Mouse (Mus musculus): ENCODE data around the gene Sh3kbp1. TPM values are rescaled to one million over a fixed set of nuclear protein-coding genes. Genes with fewer than 3 reads are reported as not detected.

Gene Sh3kbp1
- polyA plus RNA-seq, 1 experiment, result 16.4 TPM

DNA sequence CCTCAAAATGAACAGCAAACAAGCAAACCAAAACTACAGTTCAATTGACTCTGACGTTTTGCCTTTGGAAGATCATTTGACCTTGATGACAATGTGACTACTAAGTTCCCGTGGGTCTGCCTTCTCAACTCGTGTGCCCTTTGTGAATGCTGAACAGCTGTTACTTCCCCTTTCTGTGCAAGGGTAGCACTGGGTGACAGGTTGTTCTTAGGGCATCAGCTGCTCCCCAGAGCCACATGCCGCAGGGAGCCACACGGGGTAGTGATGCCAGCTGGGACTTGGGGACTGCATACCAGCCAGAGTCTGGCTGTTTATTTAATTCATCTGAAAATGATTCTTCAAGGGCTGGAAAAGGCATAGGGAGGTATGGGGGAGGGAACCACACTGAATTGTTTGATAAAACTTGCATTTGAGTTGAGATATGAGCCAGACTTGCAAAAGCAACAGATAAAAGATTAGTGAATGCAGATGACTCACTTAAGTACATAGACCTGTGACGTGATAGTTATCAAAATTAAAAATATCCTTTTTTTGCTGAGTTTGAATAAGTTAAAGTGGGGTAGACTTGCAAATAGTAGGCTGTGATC lies 108.5 kb downstream of the Sh3kbp1 start:
- no peak for DNase-seq (ENCODE audit: low read depth)

DNA sequence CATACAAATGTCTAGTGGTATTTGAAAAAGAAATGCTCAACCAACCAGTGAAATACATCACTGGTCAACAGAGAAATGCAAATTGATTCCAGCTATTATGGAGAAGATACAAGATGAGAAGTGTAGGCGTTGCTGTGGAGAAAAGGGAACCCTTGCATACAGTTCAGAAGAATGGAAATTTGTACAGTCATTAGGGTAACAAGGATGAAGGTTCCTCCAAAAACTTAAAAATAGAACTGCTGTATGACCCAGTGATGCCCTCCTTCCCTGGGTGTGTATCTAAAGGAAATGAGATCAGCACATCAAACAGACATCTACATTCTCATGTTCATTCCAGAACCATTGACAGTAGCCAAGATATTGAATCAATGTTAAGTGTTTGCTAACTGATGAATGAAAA lies 110.3 kb downstream of the Sh3kbp1 start:
- DNase-seq (ENCODE audit: low read depth), result no peak

DNA sequence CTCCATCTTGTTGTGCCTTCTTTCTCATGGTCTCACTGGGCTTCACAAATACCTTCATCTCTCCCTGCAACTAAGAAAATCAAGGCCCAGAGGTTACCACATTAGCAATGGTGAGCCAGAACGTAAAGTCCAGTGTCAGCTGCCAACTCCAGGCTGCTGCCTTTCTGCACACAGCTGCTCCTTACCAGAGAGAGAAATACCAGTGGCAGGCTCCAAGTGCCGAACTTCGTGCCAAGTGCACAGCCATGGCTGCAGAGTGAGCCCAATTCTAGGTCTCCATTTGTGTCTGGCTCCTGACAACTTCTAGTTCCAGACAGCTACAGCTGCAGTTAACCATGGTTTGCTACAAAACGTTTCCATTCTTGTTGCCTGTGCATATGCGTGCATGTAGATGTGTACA lies 117.0 kb downstream of the Sh3kbp1 start:
- peak; percentile 2 for DNase-seq (ENCODE audit: low read depth)

DNA sequence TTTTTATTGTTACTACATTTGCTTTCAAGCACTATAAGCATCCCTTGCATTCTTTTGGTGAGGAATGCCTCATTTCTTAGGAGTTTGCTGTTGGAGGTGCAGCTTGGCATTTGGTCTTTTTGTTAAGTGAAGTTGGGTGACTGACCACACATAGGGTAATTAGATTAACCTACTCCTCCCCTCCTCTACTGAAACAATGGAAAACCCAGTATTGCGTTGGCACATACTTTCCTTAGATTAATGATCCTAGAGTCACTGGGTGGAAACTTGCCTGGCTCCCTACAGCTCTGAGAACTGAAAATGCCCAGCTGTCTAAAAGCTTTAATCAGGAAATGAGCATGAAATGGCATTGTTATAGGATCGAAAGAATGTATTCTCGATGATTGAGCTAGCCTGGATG lies 117.5 kb downstream of the Sh3kbp1 start:
- no peak for DNase-seq (ENCODE audit: low read depth)

DNA sequence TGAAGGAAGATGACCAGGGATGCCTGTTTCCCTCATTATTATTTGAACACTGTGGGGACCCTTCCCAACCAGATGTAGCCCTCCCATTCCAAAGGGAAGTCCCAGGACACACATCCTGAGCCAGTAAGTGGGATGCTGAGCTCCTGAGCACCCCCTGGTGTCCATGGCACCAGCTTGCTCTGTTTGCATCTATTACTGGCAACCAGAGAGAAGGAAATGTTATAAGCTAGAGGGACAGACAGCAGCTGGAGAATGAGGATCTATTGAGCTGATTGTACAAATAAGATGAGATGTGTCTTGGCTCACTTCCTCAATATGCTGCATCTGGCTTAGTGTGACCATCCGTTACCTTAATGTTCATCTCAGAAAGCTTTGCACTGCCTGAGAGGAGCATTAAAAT lies 124.8 kb downstream of the Sh3kbp1 start:
- DNase-seq (ENCODE audit: low read depth), result no peak

DNA sequence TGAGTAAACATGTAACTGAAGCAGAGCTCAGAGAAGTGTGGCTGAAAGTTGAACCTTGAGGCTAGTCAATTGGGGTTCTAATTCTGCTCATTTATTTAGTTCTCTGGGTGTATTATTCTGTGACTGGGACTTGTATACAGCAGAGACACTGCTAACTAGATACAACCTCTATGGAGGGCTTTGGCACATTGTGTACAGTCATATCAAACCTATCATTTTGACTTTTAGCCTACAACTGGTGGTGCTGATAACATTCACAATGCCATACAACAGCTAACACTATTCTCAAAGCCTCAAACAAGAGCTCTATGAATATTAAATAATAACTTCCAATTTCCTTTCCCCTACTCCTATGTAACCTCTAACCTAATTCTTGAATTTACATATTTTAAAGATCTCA lies 129.2 kb downstream of the Sh3kbp1 start:
- DNase-seq (ENCODE audit: low read depth), result no peak

DNA sequence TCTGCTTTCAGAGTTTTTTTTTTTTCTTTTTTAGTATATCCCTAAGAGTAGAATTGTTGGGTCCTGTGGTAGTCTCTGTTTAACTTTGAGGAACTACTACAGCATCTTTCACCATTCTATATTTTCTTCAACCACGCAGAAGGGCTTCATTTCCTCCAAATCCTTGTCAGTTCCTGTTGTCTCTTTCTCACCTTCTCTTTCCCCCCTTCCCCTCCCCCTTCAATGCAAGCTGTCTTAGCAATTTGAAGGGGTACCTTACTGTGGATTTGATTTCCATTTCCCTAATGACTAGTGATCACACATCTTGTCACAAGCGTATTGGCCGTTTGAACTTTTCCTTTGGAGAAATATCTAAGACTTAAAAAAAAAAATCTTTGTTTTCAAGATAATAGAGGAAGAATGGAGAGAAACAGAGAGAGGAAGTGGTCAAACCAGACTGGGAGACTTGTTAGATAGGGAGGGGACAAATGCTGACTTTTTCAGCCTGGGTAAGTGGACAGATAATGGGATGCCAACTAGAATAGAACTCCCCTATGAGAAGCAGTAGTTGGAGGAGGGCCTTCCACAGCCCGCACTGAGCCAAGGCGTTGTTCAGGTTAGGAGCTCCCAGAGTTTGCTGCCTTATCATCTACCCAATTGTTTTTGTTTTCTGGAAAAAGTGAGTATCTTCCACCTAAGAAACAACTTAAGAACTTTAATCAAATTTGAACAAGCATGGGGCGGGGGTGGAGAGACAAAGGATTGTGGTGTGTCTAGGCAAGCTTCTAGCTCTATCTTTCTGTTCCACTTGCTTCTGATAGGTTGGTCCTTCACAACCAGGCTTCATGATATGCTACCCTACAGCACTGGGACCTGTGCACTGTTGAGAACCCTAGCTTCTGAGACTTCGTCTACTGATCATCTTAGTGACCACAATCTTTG lies 130.1 kb downstream of the Sh3kbp1 start:
- DNase-seq (ENCODE audit: low read depth), result no peak

DNA sequence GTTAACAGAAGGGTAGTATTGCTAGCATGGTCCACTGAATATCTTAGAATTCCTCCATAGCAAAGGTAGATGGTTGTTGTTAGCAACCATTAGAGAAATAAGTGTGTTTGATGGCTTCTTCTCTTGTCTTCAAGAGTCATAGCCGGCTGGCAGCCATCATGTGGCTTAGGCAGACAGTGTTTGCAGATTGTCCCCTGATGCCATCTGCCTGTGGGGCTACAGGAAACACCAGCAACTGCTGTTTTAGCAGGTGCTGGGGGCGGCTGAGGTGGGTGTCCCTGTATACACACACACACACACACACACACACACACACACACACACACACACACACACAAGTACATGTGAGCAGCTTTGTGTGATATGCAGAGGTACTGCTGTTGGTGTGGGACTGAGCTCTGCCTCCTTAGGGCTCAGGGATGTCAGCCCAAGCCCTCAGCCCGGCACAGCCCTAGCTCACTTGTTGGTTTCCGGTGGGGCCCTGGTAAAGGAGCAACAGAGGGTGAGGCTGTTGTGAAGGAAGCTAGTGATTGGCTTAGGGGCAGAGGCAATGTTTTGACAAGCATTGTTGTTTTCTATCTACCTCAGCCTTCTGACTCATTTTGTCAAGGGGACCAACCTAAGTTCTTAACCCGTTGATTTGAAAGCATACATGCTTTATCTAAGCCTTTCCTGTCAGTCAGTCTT lies 130.9 kb downstream of the Sh3kbp1 start:
- DNase-seq (ENCODE audit: low read depth), result no peak

DNA sequence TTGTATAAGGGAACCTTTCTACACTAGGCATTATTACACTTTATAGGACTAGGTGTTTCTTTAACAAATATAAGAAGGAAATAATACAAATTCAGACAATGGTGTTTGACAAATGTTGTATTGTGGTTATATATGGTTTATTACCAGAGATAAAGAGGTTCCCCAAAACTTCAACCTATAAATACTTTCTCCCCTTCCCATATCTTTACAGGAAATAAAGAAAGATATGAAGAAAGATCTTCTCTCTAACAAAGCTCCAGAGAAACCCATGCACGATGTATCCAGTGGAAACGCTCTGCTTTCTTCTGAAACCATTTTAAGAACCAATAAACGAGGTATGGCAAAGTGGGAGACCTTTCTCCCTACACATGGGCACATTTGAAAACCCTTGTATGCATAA lies 136.7 kb downstream of the Sh3kbp1 start:
- no peak for DNase-seq (ENCODE audit: low read depth)

DNA sequence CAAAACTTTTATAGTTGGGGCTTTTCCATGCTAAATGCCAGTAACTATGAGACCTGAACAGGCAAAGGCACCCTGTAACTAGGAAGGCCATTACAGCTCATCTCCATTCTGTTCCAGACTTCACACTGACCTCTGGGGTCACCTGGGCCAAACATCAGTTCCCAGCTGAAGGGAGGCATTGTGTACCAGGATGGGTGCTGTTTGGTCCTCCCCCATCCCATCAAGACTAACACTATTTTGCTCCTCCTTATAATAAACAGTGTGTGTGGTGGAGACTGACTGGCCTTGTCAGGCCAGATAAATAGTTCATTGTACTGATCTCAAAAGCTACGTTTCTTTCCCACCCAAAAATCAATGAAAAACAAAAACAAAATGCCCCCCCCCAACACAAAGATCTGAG lies 138.8 kb downstream of the Sh3kbp1 start:
- no peak for DNase-seq (ENCODE audit: low read depth)

DNA sequence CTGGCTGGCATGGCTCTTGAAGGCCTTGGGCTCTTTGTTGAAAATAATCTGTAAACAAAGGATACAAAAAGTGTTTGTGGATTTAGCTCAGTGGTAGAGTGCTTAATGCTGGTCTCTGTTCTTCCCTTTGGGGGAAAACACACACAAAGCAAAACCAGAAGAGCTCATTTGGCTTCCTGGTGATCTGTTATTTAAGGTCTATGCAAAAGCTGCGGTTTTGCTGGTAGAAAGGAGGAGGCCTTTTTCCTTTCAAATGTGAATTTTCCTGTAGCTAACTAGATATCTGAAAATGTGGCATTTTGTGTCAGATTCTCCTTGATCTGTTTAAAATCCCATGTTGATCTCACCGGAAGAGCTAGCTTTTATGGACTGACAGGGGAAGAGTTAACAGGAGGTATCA lies 141.9 kb downstream of the Sh3kbp1 start:
- no peak for DNase-seq (ENCODE audit: low read depth)

DNA sequence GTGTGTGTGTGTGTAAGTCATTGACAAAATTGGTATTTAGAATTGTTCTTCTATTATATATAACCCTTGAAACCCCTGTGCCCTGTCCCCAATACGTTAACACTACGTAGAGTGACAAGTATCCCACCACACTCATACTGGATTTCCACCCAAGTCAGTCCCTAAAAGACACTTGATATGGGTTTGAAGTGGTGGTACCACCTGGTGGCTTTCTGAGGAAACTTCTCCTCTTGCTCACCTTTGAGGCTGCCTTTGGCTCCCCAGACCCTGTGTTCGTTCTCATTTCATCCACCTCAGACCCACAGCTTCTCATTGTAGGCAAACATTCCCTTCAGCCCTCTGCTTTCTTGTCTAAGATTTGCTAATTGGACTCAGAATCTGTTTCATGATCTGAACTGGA lies 142.7 kb downstream of the Sh3kbp1 start:
- DNase-seq (ENCODE audit: low read depth), result no peak

DNA sequence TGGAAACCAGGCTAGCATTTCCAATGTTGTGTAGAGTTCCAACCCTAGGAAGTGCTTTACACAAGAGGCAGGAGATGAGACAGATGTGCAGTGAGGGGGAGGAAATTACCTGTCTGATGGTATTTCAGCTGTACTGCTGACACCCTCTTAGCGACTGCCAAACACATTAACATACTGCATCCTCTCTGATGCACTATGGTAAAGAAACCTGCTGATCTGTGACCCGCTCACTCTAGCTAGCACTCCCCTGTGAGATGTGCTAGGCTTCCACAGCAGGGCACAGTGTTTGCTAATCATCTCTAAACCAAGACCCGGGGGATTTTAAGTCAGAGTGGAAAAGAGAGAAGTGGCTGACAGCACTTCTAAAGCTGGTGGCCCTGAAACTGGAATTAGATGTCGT lies 145.1 kb downstream of the Sh3kbp1 start:
- no peak for DNase-seq (ENCODE audit: low read depth)

DNA sequence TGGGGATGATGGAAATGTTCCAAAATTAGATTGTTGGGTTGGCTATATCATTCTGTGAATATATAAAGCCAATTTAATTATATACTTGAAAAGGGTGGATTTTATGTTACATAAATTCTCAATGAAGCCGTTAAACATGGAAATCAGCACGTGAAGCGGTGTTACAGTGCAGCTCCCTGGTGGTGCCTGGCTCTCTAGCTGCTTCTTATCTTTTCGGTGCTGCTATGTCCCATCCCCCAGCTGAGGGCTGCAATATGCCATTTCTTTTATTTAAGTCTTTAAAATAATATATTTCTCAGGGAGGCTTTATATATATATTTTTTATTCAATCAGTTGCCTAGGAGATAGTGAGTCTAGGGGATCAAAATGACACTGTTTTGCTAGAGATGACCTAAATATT lies 148.0 kb downstream of the Sh3kbp1 start:
- DNase-seq (ENCODE audit: low read depth), result no peak

DNA sequence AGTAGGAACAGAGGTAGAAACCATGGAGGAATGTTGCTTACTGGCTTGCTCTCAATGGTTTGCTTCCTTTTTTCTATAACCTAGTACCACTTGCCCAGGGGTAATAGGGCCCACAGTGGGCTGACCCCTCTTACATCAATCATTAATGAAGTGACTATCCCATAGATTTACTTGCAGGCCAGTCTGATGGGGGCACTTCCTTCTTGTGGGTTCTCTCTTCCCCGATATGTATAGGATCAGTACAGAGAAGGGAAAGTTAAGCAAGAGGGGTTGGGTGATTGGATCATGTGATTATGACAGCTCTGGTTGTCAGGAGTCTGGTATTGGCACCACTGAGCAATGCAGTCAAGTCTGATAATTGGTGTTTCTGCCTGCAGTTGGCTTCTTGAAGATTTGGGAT lies 151.7 kb downstream of the Sh3kbp1 start:
- no peak for DNase-seq (ENCODE audit: low read depth)

DNA sequence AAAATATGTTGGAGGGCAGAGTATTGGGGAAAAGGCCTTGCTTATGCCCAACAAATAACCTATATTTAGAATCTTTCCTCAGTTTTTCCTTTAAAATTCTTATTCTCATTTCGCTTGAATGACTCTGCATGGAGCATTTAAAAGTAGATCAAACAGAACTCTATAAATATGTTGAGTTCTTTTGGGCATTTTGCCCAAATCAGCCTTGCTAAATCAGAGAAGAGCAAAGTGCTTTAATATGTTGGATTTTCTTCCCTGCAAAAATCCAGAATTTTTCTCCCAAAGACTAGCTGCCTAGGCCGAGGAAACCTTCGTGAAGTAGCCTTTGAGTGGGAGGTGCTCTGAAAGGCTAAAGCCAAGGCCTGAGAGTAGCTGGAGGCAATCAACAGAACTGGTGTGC lies 163.4 kb downstream of the Sh3kbp1 start:
- no peak for DNase-seq (ENCODE audit: low read depth)

DNA sequence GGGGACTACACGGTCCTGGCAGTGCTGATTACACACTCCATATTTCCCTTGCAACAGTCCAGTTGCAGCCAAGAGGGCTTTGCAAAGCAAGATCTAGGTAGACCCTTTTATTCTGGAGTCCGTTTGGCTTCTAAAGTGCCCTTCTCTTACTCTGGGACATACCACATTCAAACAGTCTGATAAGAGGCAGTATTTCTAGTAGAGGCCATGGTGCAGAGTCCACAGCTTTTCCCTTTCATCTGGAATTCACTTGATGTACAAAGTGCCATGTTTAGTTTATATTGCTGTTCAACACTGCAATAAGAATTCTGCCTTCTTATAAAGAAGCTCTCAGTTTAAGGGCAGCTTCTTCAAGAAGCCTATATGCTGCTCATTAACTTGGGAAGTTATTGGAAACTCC lies 168.5 kb downstream of the Sh3kbp1 start:
- DNase-seq (ENCODE audit: low read depth), result no peak

DNA sequence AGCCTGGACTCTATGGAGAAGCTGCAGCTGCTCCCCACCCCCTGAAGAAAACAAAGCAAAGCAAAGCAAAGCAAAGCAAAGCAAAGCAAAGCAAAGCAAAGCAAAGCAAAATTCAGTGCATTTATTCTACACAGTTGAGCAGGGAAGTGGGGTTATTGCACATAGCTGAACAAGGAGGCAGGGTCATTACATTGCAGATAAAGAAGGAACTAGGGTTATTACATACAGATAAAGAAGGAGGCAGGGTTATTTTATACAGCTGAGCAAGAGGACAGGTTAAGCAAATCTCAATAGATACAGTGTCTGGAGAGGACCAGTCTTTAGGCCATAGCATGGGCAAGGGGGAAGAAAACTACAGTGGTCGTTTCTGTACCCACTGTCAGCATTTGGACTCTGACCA lies 177.3 kb downstream of the Sh3kbp1 start:
- DNase-seq (ENCODE audit: low read depth), result no peak

DNA sequence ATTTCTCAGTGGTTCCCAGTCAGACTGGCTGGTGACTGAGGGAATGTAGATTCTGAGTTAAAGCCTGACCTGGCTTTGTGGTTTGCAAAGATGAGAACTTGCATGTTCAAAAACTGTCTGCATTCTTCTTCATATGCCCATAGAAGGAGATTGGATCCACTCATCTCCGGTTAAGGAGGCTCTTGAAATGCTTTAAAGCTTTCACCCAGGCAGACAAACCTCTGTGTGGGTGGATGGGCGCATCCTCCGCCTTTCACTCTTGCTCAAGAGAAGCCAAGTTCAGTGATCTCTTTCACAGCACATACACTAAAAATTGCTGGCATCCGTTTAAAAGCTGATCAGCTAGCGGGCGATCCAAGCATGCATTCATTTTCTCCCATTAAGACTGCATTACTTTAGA lies 182.4 kb downstream of the Sh3kbp1 start:
- no peak for DNase-seq (ENCODE audit: low read depth)

DNA sequence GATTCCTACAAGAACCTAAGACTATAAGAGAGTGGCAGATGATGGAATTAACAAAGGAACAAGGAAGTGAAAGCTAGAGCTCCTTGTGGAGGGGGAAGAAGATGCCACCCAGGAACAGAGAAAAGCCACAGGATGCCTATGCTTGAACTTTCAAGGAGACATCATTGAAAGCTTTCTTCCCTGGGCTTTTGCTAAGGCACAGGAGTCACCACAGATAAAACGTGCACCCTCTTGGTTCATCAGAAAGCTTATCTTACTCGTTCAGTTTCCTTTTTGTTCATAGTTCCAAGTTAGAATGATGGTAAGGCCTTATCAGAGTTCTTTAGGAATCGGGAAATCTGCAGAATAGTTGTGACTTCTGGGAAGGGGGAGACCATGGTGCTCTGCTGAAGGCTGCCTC lies 183.4 kb downstream of the Sh3kbp1 start:
- no peak for DNase-seq (ENCODE audit: low read depth)

DNA sequence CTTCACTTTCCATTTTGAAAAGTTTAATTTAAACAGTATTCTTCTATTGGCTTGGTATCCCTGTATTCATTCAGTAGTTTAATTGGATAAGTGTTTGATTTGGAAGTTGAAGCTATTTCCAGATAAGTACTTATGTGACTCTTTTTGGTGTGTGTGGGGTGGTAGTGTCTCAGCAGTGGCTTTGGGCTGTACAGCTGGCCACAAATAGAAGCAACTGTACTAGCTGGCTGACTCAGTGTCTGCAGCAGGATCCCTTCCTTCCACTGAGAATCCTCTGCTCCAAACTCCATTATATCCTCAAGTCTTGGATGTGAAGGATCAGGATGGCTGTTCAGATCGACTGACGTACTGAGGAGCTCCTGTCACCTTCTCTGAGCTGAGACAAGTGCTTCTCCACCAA lies 190.4 kb downstream of the Sh3kbp1 start:
- no peak for DNase-seq (ENCODE audit: low read depth)

DNA sequence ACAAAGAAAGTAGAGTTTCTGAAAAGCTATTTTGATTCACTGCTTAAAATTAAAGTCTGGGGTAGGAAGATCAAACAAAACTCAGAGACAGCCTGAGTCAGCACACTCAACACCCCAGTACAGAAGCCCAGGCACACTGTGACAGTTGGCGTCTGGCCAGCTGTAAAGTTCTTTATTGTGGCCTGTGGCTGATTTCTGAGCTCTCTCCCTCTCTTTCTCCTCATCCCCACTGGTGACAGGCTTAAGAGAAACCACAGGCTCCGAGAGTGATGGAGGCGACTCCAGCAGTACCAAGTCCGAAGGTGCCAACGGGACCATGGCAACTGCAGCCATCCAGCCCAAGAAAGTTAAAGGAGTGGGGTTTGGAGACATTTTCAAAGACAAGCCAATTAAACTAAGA lies 201.1 kb downstream of the Sh3kbp1 start:
- DNase-seq (ENCODE audit: low read depth), result no peak
